Mouse (Mus musculus): ENCODE measurements at regions not wholly inside any gene's neighbourhood (a gene's known extent, or its start where the extent isn't known, plus 50 kb on each side); places are given as distances from the start of the nearest gene placed in this dataset.
A peak's percentile ranks its signal among the peaks of the same experiment; 100 is the strongest.
"Not testable (repeated sequence)": the region's sequence is repeated elsewhere in the genome, so short reads cannot be mapped to it uniquely, and the experiment has no call there.

- H3K4me1 ChIP-seq (ENCODE audit: control insufficient read depth, insufficient read depth, low read length) = 0 out of 2 replicates have a peak, but pooled peaks cover 2% of the 10 kb centered on the region
- H3K9me3 ChIP-seq (replicated peaks; ENCODE audit: control insufficient read depth, low read length) = no peaks in the 10 kb centered on the region
- H3K4me3 ChIP-seq (replicated peaks; ENCODE audit: low read length) = no peak overlapping the region
- no peak overlapping the region for H3K4me2 ChIP-seq (ENCODE audit: low read depth, low read length)
- no peak overlapping the region for H3K9ac ChIP-seq (ENCODE audit: low read length)
- 89% methylated on average over 13 of the region's 13 CpGs for WGBS
- no peak overlapping the region for H3K27ac ChIP-seq (ENCODE audit: low read length)
- H3K36me3 ChIP-seq (ENCODE audit: control insufficient read depth, insufficient read depth, low read length) = no peaks in the 10 kb centered on the region
- H3K27me3 ChIP-seq (ENCODE audit: control insufficient read depth, insufficient read depth, low read length) = no peaks in the 10 kb centered on the region
- ATAC-seq (ENCODE audit: insufficient read depth, low FRiP score) = no peak
Measured at GRCm38 (mm10) chr13:39441799-39442198, 481.1 kb upstream of the Slc35b3 start.

GRCm38 (mm10) chr13:39440907-39441306 lies 480.2 kb upstream of the Slc35b3 start:
- Histone ChIP-seq H3K4me1 (ENCODE audit: control insufficient read depth, insufficient read depth, low read length) (0 out of 2 replicates have a peak, but pooled peaks cover 2% of the 10 kb centered on the region), H3K9ac (ENCODE audit: low read length) (no peak overlapping the region), H3K27ac (ENCODE audit: low read length) (no peak overlapping the region), H3K36me3 (ENCODE audit: control insufficient read depth, insufficient read depth, low read length) (no peaks in the 10 kb centered on the region), H3K4me3 (replicated peaks; ENCODE audit: low read length) (no peak overlapping the region), H3K27me3 (ENCODE audit: control insufficient read depth, insufficient read depth, low read length) (no peaks in the 10 kb centered on the region), H3K9me3 (replicated peaks; ENCODE audit: control insufficient read depth, low read length) (no peaks in the 10 kb centered on the region), H3K4me2 (ENCODE audit: low read depth, low read length) (peak overlapping the region; percentile 9; the same call in 1 of the 2 replicates)
- ATAC-seq (ENCODE audit: insufficient read depth, low FRiP score) = no peak
- WGBS = 17% methylated on average over 8 of the region's 8 CpGs

GRCm38 (mm10) chr13:39440336-39440735 lies 479.7 kb upstream of the Slc35b3 start:
- Histone ChIP-seq H3K4me3 (replicated peaks; ENCODE audit: low read length) (no peak overlapping the region), H3K27me3 (ENCODE audit: control insufficient read depth, insufficient read depth, low read length) (no peaks in the 10 kb centered on the region), H3K27ac (ENCODE audit: low read length) (no peak overlapping the region), H3K9ac (ENCODE audit: low read length) (no peak overlapping the region), H3K36me3 (ENCODE audit: control insufficient read depth, insufficient read depth, low read length) (no peaks in the 10 kb centered on the region), H3K4me2 (ENCODE audit: low read depth, low read length) (peak overlapping the region; percentile 9; the same call in 1 of the 2 replicates), H3K9me3 (replicated peaks; ENCODE audit: control insufficient read depth, low read length) (no peaks in the 10 kb centered on the region), H3K4me1 (ENCODE audit: control insufficient read depth, insufficient read depth, low read length) (0 out of 2 replicates have a peak, but pooled peaks cover 2% of the 10 kb centered on the region)
- WGBS = 80% methylated on average over 10 of the region's 10 CpGs
- ATAC-seq (ENCODE audit: insufficient read depth, low FRiP score) = no peak

DNA sequence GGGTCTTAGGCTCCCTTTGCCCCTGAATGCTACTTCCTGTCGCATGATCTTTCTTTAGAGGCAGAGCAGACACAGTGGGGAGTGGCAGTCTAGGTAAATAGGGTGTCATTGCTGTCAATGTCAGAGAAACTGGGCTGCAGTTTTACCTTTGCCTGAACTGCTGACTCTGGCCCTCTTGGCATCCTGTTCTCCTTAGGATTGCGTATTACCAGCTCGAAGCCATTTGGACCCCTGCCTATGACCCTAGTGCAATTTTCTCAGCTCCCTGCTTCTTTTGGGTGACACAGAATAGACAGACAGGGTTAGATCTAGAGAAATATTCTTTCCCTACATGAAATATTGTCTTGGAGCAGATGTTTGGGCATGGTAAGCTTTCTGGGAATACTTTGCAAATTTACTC lies 467.3 kb upstream of the Slc35b3 start:
- no peaks in the 10 kb centered on the region for H3K36me3 ChIP-seq (ENCODE audit: control insufficient read depth, insufficient read depth, low read length)
- no peak overlapping the region for H3K9ac ChIP-seq (ENCODE audit: low read length)
- ATAC-seq (ENCODE audit: insufficient read depth, low FRiP score) = no peak
- WGBS = 52% methylated on average over 3 of the region's 3 CpGs
- no peak overlapping the region for H3K4me2 ChIP-seq (ENCODE audit: low read depth, low read length)
- H3K9me3 ChIP-seq (replicated peaks; ENCODE audit: control insufficient read depth, low read length) = no peaks in the 10 kb centered on the region
- no peak overlapping the region for H3K4me3 ChIP-seq (replicated peaks; ENCODE audit: low read length)
- H3K4me1 ChIP-seq (ENCODE audit: control insufficient read depth, insufficient read depth, low read length) = no peaks in the 10 kb centered on the region
- no peaks in the 10 kb centered on the region for H3K27me3 ChIP-seq (ENCODE audit: control insufficient read depth, insufficient read depth, low read length)
- no peak overlapping the region for H3K27ac ChIP-seq (ENCODE audit: low read length)

GRCm38 (mm10) chr13:39425944-39426343 lies 465.3 kb upstream of the Slc35b3 start:
- ATAC-seq (ENCODE audit: insufficient read depth, low FRiP score) = no peak
- Histone ChIP-seq H3K27me3 (ENCODE audit: control insufficient read depth, insufficient read depth, low read length) (no peaks in the 10 kb centered on the region), H3K4me3 (replicated peaks; ENCODE audit: low read length) (no peak overlapping the region), H3K4me2 (ENCODE audit: low read depth, low read length) (no peak overlapping the region), H3K9ac (ENCODE audit: low read length) (no peak overlapping the region), H3K9me3 (replicated peaks; ENCODE audit: control insufficient read depth, low read length) (no peaks in the 10 kb centered on the region), H3K4me1 (ENCODE audit: control insufficient read depth, insufficient read depth, low read length) (no peaks in the 10 kb centered on the region), H3K27ac (ENCODE audit: low read length) (no peak overlapping the region), H3K36me3 (ENCODE audit: control insufficient read depth, insufficient read depth, low read length) (no peaks in the 10 kb centered on the region)
- 66% methylated on average over 6 of the region's 6 CpGs for WGBS

DNA sequence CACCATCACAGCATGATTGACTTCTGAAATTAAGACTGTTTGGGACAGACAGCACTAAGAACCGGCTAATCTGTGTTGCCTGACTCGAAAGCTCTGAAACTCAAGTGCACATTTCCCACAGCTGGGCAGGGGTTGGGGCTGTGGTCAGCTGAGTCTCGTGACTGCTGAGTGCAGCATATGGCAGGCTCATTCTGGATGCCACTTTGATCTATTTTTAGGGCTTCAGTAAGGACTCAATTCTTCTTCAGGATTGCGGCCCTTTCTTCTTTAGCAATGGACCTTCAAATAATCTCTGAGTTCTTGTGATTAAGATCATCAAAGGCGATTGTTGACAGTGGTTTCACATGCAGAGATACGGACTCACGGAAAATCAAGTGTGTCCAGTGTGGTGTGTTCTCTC lies 457.5 kb upstream of the Slc35b3 start:
- Histone ChIP-seq H3K9ac (ENCODE audit: low read length) (no peak overlapping the region), H3K4me3 (replicated peaks; ENCODE audit: low read length) (no peak overlapping the region), H3K9me3 (replicated peaks; ENCODE audit: control insufficient read depth, low read length) (no peaks in the 10 kb centered on the region), H3K4me2 (ENCODE audit: low read depth, low read length) (no peak overlapping the region), H3K27ac (ENCODE audit: low read length) (no peak overlapping the region), H3K27me3 (ENCODE audit: control insufficient read depth, insufficient read depth, low read length) (no peaks in the 10 kb centered on the region), H3K4me1 (ENCODE audit: control insufficient read depth, insufficient read depth, low read length) (no peaks in the 10 kb centered on the region), H3K36me3 (ENCODE audit: control insufficient read depth, insufficient read depth, low read length) (no peaks in the 10 kb centered on the region)
- 52% methylated on average over 7 of the region's 7 CpGs for WGBS
- ATAC-seq (ENCODE audit: insufficient read depth, low FRiP score) = no peak

DNA sequence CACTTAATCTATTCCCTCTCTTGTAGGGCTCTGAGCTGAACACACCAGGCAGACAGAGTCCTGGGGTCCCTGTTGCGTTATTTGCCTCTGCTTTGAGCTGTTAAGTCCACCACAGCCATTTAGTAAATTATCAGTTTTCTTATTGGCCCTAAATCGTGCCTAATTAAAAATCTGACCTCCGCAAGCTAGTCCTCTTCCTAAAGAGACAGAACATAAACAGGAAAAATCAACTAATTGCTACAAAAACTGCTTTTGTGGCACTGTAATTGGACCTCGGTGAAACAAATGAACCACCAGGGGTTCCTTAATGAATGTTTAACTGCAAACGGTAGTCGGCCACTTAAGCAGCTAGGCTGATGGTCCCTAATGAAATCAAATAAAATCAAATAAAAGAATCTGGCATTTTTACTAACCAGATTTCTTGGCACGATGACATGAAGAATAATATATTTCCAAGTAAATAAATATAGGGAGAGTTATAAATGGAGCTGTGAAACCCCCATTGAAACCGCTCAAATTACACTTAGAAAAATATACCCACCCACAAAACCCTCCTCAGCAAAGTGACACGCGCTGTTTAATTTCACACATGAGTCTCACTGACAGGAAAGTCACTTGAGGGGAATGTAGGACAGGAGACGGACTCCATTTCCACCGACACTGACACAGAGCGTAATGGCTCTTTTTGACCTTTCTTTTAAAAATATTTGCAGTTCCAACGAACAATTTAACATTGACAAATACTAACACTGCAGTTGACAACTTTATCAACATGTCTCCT lies 451.0 kb upstream of the Slc35b3 start:
- H3K9me3 ChIP-seq (replicated peaks; ENCODE audit: control insufficient read depth, low read length) = no peaks in the 10 kb centered on the region
- no peak for ATAC-seq (ENCODE audit: insufficient read depth, low FRiP score)
- no peaks in the 10 kb centered on the region for H3K27me3 ChIP-seq (ENCODE audit: control insufficient read depth, insufficient read depth, low read length)
- no peaks in the 10 kb centered on the region for H3K4me1 ChIP-seq (ENCODE audit: control insufficient read depth, insufficient read depth, low read length)
- H3K9ac ChIP-seq (ENCODE audit: low read length) = no peak overlapping the region
- H3K4me3 ChIP-seq (replicated peaks; ENCODE audit: low read length) = no peak overlapping the region
- no peaks in the 10 kb centered on the region for H3K36me3 ChIP-seq (ENCODE audit: control insufficient read depth, insufficient read depth, low read length)
- H3K4me2 ChIP-seq (ENCODE audit: low read depth, low read length) = no peak overlapping the region
- 49% methylated on average over 14 of the region's 14 CpGs for WGBS
- no peak overlapping the region for H3K27ac ChIP-seq (ENCODE audit: low read length)

- no peak overlapping the region for H3K27ac ChIP-seq (ENCODE audit: low read length)
- H3K9ac ChIP-seq (ENCODE audit: low read length) = no peak overlapping the region
- 80% methylated on average over 3 of the region's 3 CpGs for WGBS
- no peaks in the 10 kb centered on the region for H3K36me3 ChIP-seq (ENCODE audit: control insufficient read depth, insufficient read depth, low read length)
- H3K4me1 ChIP-seq (ENCODE audit: control insufficient read depth, insufficient read depth, low read length) = no peaks in the 10 kb centered on the region
- no peak overlapping the region for H3K4me3 ChIP-seq (replicated peaks; ENCODE audit: low read length)
- H3K27me3 ChIP-seq (ENCODE audit: control insufficient read depth, insufficient read depth, low read length) = no peaks in the 10 kb centered on the region
- H3K9me3 ChIP-seq (replicated peaks; ENCODE audit: control insufficient read depth, low read length) = no peaks in the 10 kb centered on the region
- no peak for ATAC-seq (ENCODE audit: insufficient read depth, low FRiP score)
- no peak overlapping the region for H3K4me2 ChIP-seq (ENCODE audit: low read depth, low read length)
Measured at GRCm38 (mm10) chr13:39392589-39392988, 431.9 kb upstream of the Slc35b3 start.

DNA sequence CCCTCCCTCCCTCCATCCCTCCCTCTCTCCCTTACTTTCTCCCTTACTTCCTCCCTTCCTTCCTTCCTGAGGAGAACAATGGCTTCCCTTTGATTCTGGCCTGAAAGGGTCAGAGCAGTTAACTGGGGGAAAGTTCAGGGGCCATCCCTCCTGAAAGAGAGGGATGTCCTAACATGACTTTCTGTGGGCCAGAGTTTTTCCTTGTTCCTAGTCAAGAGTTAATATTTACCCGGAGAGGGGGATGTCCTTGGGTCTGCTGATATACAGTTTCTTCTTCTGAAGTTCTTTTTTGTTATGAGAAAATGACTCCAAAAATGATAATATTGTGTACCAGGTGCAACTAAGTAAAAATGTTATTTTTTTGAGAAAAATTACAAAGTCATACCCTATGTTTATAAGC lies 431.5 kb upstream of the Slc35b3 start:
- H3K9ac ChIP-seq (ENCODE audit: low read length); H3K4me3 ChIP-seq (replicated peaks; ENCODE audit: low read length); H3K4me2 ChIP-seq (ENCODE audit: low read depth, low read length); H3K27ac ChIP-seq (ENCODE audit: low read length); H3K27me3 ChIP-seq (ENCODE audit: control insufficient read depth, insufficient read depth, low read length); H3K36me3 ChIP-seq (ENCODE audit: control insufficient read depth, insufficient read depth, low read length); ATAC-seq (ENCODE audit: insufficient read depth, low FRiP score); H3K4me1 ChIP-seq (ENCODE audit: control insufficient read depth, insufficient read depth, low read length); H3K9me3 ChIP-seq (replicated peaks; ENCODE audit: control insufficient read depth, low read length): not testable (repeated sequence)
- 66% methylated on average over 1 of the region's 1 CpGs for WGBS
